Mouse (Mus musculus): ENCODE measurements around the gene Gpr182.
A peak's percentile ranks its signal among the peaks of the same experiment; 100 is the strongest.

Gene Gpr182

GRCm38 (mm10) chr10:127738151-127738882 lies 13.2 kb downstream of the Gpr182 start:
- peak; percentile 65 to 69 for DNase-seq

GRCm38 (mm10) chr10:127737552-127737951 lies 14.0 kb downstream of the Gpr182 start:
- DNase-seq, result no peak

DNA sequence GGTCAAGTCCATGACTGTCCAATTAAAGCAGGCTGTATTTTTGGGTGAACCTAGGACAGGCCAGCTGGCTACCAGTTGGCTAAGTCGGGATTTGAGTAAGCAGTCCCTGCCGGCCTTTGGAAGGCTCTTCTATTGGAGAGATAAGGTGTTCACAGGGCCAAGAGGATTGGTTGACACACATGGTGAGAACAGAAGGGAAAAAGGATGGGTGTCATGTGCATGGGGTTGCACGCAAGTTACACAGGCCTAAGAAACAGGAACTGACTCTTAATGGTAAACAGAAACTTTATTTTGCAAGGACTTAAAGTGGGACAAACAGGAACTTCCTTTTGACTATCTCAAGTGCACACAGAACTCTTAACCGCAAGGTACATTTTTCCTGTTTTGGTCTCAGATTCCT lies 14.6 kb downstream of the Gpr182 start:
- DNase-seq, result no peak

- DNase-seq, result no peak
These were observed 15.3 kb downstream of the Gpr182 start for GRCm38 (mm10) chr10:127736266-127736665.

DNA sequence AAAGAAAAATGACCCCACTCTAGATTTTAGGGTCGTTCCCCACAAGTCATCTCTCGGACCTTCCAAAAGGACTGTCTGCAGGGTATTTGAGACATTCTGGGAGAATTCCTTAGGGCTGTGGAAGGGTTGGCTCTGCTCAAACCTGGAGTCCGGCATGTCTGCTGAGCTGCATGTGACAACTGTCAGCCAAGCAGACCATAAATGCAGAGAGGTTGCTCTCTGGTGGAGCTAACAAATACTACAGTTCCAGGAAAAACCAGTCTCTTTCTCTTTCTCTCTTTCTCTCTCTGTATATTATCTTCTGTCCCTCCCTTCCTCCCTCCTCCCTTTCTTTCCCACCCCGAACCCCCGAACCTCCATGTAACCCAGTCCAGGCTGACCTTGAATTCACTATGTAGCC lies 17.1 kb downstream of the Gpr182 start:
- peak; percentile 70 to 73 for DNase-seq

DNA sequence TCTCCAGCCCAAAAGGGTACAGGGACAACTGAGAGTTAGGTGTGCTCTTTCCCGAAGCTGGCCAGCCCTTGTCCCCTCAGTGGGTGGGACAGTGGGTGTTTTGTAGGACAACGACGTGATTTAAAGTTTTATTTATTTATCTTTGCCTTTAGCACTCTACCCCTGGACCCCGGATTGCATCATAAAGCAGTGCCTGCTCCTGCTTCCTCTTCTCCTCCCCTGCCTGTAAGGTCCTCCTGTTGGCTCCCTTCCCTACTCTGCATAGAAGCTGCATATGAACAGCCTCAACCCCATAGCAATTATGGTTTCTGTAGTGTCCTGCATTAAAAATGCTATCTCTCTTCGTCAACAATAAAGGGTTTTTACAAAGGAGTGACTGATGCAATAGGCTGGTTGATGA lies 20.1 kb downstream of the Gpr182 start:
- no peak for DNase-seq

- DNase-seq, result no peak
These were observed 20.6 kb downstream of the Gpr182 start for GRCm38 (mm10) chr10:127730933-127731310.

DNA sequence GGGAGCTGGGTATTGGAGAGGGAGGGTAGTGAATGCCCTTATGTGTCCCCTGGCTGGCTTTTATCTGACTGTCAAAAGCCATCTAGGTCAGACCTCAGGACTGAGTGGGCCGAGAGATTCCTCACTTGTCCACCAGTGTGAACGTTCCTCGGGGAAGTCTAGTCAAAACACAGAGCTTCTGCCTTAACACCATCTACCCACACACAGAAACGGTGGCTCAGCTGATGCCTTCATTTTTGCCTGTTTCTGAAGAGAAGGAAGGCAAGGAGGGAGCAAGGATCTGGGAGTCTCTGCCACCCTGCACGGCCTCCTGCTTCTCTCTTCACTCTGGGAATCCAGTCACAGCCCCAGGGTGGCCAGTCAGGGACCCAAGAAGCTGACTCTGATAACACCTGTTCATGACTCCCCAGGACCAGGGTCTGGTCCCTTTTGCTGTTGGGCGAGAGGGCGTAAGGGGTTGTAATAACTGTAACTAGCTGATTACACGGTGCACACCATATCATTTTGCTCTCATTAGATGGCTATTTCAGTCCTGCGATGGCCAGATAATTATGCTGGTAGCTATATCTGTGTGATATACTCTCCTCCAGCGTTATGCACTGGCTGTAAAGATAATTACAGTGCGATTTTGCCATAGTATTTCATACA lies 21.1 kb downstream of the Gpr182 start:
- no peak for DNase-seq

DNA sequence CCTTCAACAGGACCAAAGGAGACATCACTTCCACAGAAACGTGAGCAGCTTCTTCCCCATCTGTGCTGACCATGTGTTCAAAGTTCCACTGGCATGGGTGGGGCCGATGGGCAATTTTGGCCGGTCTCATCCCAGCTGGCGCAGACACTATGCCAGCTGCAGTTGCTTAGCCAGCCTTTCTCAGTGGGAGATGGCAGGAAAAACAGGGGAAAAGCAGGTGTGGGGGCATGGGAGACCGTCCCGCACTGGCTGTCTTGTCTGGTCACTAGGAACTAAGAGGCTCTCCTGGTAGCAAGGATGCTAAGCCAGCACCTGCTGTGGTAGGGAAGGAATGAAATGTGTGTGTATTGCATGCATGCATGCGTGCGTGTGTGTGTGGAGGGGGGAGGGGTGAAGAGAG lies 23.1 kb downstream of the Gpr182 start:
- DNase-seq, result peak; percentile 85 to 86

GRCm38 (mm10) chr10:127725136-127725535 lies 26.4 kb downstream of the Gpr182 start:
- DNase-seq, result no peak

DNA sequence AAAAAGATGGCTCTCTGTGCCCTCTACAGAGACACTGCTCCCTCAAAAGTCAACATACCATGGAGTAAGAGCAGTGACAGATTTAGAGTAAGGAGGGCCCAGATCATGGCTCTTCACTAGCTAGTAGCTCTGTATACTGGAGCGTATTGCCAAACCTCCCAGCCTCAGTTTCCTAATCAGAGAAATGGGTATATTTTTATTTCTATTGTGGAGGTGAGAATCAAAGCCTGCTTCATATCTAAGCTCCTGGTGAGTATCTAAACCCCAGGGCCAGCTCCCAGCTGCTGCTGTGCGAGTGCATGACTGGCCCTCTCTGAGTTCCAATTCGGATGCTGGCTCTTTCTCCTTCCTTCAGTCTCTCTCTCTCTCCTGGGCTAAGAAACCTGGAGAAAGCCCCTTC lies 27.4 kb downstream of the Gpr182 start, which contains the start of gene Tac2:
Gene Tac2, plus strand, starts transcription at position 301 of the 400 bp plus-strand sequence.
- DNase-seq, result no peak

DNA sequence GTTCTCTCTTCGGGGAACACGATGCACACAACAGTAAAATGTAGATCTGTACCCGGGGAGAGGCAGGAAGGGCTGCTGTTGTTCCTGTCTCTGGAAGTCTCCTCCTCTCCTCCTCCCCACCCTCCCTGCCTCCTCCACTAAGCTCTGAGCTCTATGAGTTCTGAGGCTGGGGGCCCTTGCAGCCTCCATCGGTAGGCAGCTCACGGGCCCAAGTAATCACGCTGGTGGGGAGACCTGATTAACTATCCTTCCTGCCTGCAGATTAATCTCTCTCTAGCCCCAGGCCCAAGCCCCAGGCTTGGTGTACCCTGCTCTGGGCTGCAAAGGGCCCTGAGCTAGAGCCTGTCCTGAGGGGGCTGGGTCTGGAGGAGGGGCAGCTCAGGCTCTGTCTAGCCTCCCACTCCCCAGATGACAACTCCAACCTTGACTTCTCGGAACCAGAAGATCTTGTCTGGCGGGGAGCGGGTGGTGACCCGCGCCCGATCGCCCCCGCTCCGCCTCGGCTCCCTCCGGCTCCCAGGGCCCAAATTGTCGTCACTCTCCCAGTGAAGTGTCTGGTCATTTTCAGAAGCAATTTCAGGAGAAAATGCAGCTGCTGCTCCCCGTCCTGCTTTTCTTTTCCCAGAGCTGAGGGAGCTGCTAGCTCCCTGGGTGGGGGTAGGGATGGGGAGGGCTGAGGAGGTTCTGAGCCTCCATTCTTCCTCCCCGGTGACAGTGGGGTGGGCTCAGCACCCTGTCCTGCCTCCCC lies 29.7 kb downstream of the Gpr182 start:
- DNase-seq, result no peak

DNA sequence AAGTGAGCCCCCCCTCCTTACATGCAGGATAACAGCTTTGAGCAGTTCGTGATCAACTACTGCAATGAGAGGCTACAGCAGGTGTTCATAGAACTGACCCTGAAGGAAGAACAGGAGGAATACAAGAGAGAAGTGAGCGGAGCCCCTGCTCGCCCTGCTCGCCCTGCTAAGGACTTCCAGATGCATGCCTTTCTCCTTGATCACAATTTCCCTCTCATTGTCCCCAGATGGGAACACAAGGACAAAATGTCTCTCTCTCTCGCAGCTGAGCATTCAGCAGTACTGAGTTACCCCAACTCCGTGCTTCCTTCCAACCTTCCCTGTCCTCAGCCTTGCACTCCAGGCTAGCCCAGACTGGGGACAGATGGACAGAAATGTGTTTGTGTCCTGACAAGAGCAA lies 38.8 kb downstream of the Gpr182 start:
- no peak for DNase-seq

- peak; percentile 90 to 93 for DNase-seq
These were observed 41.2 kb downstream of the Gpr182 start for GRCm38 (mm10) chr10:127710331-127710730.

DNA sequence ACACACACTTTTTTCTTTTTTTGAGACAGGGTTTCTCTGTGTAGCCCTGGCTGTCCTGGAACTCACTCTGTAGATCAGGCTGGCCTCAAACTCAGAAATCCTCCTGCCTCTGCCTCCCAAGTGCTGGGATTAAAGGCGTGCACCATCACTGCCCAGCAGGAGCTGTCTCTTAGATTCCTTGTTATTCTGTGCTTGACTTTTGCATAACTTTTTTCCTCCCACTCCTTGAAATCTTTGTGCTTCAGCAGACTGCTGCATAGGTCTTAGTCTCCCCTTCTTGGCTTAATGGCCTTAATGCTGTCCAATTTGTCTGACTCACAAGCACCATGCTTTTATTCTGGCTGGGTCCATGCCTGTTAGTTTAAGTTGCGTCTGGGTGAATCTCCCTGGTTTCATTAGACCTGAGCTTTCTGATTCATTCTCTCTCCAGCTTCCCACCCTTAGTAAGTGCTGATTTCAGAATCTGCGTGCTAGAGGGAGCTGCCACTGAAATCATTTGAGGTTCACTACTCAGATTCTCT lies 42.6 kb downstream of the Gpr182 start:
- no peak for DNase-seq

GRCm38 (mm10) chr10:127707721-127708120 lies 43.8 kb downstream of the Gpr182 start:
- DNase-seq, result peak in 1 of 2 experiments; percentile 46

DNA sequence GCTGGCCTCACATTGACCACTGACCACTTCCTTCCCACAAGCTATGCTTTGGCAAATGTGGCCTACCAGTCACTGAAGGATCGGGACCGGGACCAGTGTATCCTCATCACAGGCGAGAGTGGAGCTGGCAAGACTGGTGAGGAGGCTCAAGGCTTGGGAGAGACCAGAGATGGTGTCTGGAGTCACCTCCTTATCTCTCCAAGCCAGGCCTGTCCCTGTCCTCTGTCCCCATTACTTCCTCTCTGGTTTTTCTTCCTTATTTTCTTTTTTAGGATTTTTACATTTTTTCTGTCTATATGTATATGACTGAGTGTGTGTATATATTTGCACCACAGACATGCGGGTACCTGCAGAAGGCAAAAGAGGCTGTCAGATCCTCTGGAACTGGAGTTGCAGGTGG lies 45.7 kb downstream of the Gpr182 start:
- DNase-seq, result no peak

GRCm38 (mm10) chr10:127704766-127705220 lies 46.7 kb downstream of the Gpr182 start, which contains the start of gene Myo1a:
Gene Myo1a (plus strand): TSS chr10:127705170.
- DNase-seq, result no peak

DNA sequence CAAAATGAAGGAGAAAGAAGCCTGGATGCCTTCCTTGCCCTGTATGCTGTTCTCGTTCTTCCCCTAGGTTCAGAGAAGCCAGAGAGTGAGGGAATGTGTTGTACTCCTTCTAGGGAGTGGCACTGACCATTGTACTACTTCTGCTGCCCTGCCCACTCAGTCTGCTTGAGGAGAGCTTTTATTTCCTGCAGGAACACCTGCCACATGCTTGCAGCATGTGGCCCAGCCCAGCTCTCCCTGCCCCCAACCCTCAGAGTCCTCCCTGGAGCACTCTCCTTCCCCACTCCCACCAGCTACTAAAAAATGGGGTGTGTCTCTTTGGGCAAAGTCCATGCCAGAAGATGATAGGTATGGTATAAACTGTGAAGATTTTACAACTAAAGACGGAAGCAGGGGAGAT lies 47.2 kb downstream of the Gpr182 start:
- no peak for DNase-seq

GRCm38 (mm10) chr10:127703299-127703698 lies 48.2 kb downstream of the Gpr182 start:
- no peak for DNase-seq

DNA sequence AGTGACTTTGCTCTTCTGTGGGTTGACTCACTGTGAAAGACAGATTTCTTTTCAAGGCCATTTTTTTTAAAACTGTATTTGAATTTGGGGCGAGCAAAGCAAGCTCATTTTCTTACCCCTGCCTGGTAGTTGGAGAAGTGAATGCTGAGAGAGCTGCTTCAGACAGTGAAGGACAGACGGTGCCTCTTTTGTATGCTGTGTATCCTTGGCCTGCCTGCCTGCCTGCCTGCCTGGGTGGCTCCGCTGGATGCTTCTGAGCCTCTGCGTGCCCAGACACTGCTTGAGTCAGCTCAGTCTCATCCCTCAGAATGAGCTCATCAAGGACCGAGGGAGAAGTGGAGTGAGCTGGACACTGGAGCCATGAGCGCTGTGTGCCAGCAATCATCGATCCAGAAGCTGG lies 52.6 kb downstream of the Gpr182 start:
- no peak for DNase-seq

Measured in cerebellum, postnatal 10 days (tissue).